Mouse (Mus musculus): ENCODE measurements around the gene Klhl29. TPM values are rescaled to one million over a fixed set of nuclear protein-coding genes. Genes with fewer than 3 reads are reported as not detected.

Klhl29 gene
- total and polyA plus RNA-seq, 2 experiments from 2014 or later: 2.7 to 8.2 TPM

DNA sequence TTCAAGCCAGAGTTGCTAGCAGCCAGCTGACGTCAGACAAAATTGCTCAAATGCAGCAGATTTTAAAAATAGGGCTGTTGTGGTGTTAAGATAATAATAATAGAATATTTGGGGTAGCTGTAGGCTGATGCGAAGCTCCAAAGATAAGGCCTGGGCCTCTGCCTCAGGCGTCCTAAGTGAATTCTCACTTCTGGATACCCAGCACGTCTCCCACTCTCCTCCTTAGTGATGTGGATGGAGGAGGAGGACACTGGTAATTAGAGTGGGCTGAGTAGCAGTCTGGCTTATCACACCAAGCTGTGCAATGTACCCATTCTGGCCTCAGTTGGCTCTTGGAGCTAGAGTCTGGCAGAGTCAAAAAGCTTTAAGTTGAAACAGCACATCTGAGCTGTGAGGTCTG lies 118.3 kb downstream of the Klhl29 start:
- no peaks in the 10 kb centered on the region for H3K36me3 ChIP-seq (ENCODE audit: insufficient read depth)
- TF ChIP-seq CTCF (IDR thresholded peaks at IDR 0.05; ENCODE audit: low read depth): no peak
- DNase-seq (no peak), ATAC-seq (no peak)
- WGBS: 63% methylated on average over 4 of the region's 4 CpGs
- 0 out of 2 replicates have a peak, but pooled peaks cover 10% of the 10 kb centered on the region for H3K4me1 ChIP-seq (ENCODE audit: insufficient read depth)
- no peak overlapping the region for H3K27ac ChIP-seq (ENCODE audit: low read depth, low read length)
- no peak overlapping the region for H3K9ac ChIP-seq
- no peaks in the 10 kb centered on the region for H3K9me3 ChIP-seq (ENCODE audit: low read length)
- H3K4me3 ChIP-seq (ENCODE audit: low read depth, low read length): no peak overlapping the region
- H3K27me3 ChIP-seq (ENCODE audit: insufficient read depth, low read length): no peaks in the 10 kb centered on the region
- no peak overlapping the region for H3K4me2 ChIP-seq (ENCODE audit: low read depth)

DNA sequence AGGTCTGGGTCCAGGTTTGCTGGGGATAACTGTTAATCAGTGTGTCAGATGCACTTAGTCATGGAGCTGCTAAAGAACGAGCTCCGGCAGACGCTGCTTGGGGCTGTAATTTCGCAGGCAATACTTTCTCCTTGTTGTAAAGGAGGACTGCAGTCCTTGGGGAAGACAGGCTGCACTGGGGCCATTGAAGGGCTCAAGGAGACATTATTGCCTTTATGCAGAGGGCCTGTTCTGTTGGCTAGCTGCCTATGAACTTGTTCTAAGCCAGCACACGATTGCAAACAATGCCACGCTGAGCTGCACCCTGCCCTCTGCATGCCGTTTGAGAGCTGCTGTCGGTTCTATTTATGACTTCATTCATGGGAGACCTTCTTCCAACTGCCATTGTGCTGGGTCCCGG lies 120.4 kb downstream of the Klhl29 start:
- Histone ChIP-seq H3K4me1 (ENCODE audit: insufficient read depth) (0 out of 2 replicates have a peak, but pooled peaks cover 10% of the 10 kb centered on the region), H3K27me3 (ENCODE audit: insufficient read depth, low read length) (no peaks in the 10 kb centered on the region), H3K36me3 (ENCODE audit: insufficient read depth) (no peaks in the 10 kb centered on the region), H3K4me2 (ENCODE audit: low read depth) (no peak overlapping the region), H3K4me3 (ENCODE audit: low read depth, low read length) (no peak overlapping the region), H3K9ac (no peak overlapping the region), H3K27ac (ENCODE audit: low read depth, low read length) (no peak overlapping the region), H3K9me3 (ENCODE audit: low read length) (no peaks in the 10 kb centered on the region)
- no peak for TF ChIP-seq CTCF (IDR thresholded peaks at IDR 0.05; ENCODE audit: low read depth)
- 20% methylated on average over 9 of the region's 9 CpGs for WGBS
- DNase-seq: no peak
- ATAC-seq: no peak; the same call in 1 of the 2 replicates

DNA sequence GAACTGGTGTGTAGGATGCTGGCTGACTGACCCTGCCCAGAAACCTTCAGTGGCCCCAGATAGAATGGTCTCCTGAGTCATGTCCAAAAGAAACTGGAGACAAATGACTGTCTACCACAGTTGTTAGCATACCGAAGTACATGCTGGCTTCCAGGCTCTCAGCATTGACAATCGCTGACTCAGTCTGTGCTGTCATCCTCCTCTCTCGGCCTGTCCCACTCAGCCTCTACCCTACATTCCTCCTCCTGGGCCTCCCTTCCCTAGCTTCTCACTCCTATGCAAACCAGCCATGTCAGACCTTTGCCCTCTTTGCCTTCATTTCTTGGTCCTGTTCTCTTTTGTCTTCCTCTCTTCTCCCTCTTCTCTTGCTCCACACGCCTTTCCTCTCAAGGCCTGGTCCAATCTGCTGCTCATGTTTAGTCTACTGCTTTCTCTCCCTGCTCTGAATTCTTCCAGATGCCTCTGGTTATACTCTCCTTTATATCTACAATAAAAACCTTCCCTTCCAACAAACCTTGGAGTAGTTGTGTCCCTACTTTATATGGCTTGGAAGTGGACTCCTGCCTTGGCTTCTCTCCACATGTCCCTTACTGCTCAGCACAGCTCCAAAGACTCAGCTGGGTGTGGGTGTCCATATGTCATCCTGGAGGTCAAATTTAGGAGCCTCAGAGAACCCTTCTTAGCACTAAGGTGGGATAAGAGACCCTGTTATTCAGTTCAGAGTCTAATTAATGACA lies 121.1 kb downstream of the Klhl29 start:
- Histone ChIP-seq H3K27ac (ENCODE audit: low read depth, low read length) (no peak overlapping the region), H3K4me3 (ENCODE audit: low read depth, low read length) (no peak overlapping the region), H3K9me3 (ENCODE audit: low read length) (no peaks in the 10 kb centered on the region), H3K9ac (no peak overlapping the region), H3K4me1 (ENCODE audit: insufficient read depth) (0 out of 2 replicates have a peak, but pooled peaks cover 10% of the 10 kb centered on the region), H3K36me3 (ENCODE audit: insufficient read depth) (no peaks in the 10 kb centered on the region), H3K4me2 (ENCODE audit: low read depth) (no peak overlapping the region), H3K27me3 (ENCODE audit: insufficient read depth, low read length) (no peaks in the 10 kb centered on the region)
- no peak for TF ChIP-seq CTCF (IDR thresholded peaks at IDR 0.05; ENCODE audit: low read depth)
- ATAC-seq (no peak), DNase-seq (no peak)
- 91% methylated on average over 4 of the region's 4 CpGs for WGBS

DNA sequence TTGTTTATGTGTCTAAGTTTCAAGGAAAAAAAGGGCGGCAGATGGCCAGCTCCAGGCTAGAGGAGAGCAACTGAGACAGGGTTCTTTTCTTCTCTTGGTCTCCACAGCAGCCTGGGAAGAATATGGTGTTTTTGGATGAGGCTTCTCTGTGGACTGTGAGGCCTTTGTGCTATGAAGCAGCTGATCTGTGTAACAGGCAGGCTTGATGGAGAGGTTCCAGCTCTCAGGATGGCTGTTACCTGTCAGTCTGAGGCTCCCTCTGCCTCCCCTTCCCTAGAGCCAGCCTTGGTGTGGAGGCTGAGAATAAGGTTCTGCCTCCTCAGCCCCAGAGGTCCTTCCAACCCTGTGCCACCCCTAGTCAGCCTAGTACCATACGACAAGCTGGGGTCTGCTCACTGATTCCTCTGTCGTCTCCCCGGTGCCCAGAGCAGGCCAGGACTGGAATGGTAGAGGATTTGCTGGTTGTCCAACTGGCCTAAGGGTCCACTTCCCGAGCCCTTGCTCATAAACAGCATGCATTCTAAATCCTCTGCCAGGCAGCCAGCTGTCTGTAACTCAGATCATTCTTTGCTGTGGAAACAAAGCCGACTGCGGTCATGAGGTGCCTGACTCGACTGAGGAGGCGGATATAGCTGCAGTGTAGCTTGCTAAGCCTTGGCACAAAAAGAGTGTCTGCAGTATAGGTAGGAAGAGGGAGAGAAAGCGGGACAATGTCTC lies 122.0 kb downstream of the Klhl29 start:
- H3K4me3 ChIP-seq (ENCODE audit: low read depth, low read length): no peak overlapping the region
- DNase-seq (no peak), ATAC-seq (peak; percentile 71)
- no peaks in the 10 kb centered on the region for H3K36me3 ChIP-seq (ENCODE audit: insufficient read depth)
- H3K4me1 ChIP-seq (ENCODE audit: insufficient read depth): 0 out of 2 replicates have a peak, but pooled peaks cover 10% of the 10 kb centered on the region
- H3K9ac ChIP-seq: no peak overlapping the region
- no peaks in the 10 kb centered on the region for H3K9me3 ChIP-seq (ENCODE audit: low read length)
- no peaks in the 10 kb centered on the region for H3K27me3 ChIP-seq (ENCODE audit: insufficient read depth, low read length)
- peak overlapping the region; percentile 48 for H3K27ac ChIP-seq (ENCODE audit: low read depth, low read length)
- no peak overlapping the region for H3K4me2 ChIP-seq (ENCODE audit: low read depth)
- TF ChIP-seq CTCF (IDR thresholded peaks at IDR 0.05; ENCODE audit: low read depth): no peak
- 34% methylated on average over 10 of the region's 10 CpGs for WGBS

DNA sequence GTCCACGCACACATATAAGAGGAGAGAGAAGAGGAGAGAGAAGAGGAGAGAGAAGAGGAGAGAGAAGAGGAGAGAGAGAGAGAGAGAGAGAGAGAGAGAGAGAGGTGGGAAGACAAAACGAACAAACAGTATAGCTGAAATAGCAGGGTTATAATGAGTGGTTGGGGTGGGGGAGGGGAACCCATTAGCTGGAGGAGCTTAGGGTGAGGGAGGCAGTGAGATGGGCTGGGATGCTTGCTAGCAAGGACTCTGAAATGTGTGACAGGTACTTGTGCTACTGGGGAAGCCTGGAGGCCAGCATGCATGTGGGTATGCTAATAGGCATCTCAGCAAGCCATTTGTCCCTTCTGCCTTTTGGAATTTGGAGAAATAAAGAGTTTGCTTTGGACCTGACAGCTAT lies 122.9 kb downstream of the Klhl29 start:
- H3K9me3 ChIP-seq (ENCODE audit: low read length): no peaks in the 10 kb centered on the region
- H3K4me1 ChIP-seq (ENCODE audit: insufficient read depth): 0 out of 2 replicates have a peak, but pooled peaks cover 10% of the 10 kb centered on the region
- WGBS: 69% methylated on average over 2 of the region's 2 CpGs
- no peak overlapping the region for H3K27ac ChIP-seq (ENCODE audit: low read depth, low read length)
- no peaks in the 10 kb centered on the region for H3K27me3 ChIP-seq (ENCODE audit: insufficient read depth, low read length)
- H3K36me3 ChIP-seq (ENCODE audit: insufficient read depth): no peaks in the 10 kb centered on the region
- ATAC-seq (no peak), DNase-seq (no peak)
- H3K4me2 ChIP-seq (ENCODE audit: low read depth): no peak overlapping the region
- TF ChIP-seq CTCF (IDR thresholded peaks at IDR 0.05; ENCODE audit: low read depth): no peak
- no peak overlapping the region for H3K4me3 ChIP-seq (ENCODE audit: low read depth, low read length)
- no peak overlapping the region for H3K9ac ChIP-seq

DNA sequence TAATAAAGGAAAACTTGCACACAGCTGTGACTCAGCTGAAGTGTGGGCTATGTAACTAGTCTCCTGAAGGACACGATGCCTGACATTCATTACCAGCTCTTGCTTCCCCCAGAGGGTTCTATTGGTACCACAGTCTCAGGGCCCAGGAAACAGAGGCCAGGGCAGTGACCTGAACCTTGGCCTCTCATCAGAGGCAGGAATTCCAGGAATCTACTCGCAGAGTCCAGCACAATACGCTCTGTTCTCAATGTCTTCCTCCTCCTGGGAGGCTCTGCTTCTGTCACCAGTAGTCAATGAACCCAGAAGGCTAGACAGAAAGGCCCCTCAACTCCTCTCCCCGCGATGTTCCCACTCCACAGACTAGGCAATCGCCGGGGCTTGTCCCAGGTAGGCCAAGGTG lies 125.4 kb downstream of the Klhl29 start:
- H3K27me3 ChIP-seq (ENCODE audit: insufficient read depth, low read length): no peaks in the 10 kb centered on the region
- TF ChIP-seq CTCF (IDR thresholded peaks at IDR 0.05; ENCODE audit: low read depth): peak; percentile 15; the same call in 1 of the 2 replicates
- H3K9me3 ChIP-seq (ENCODE audit: low read length): no peaks in the 10 kb centered on the region
- no peak overlapping the region for H3K27ac ChIP-seq (ENCODE audit: low read depth, low read length)
- no peaks in the 10 kb centered on the region for H3K36me3 ChIP-seq (ENCODE audit: insufficient read depth)
- no peak overlapping the region for H3K4me3 ChIP-seq (ENCODE audit: low read depth, low read length)
- H3K4me2 ChIP-seq (ENCODE audit: low read depth): no peak overlapping the region
- WGBS: 67% methylated on average over 7 of the region's 7 CpGs
- DNase-seq (no peak), ATAC-seq (no peak)
- no peak overlapping the region for H3K9ac ChIP-seq
- 0 out of 2 replicates have a peak, but pooled peaks cover 15% of the 10 kb centered on the region for H3K4me1 ChIP-seq (ENCODE audit: insufficient read depth)

DNA sequence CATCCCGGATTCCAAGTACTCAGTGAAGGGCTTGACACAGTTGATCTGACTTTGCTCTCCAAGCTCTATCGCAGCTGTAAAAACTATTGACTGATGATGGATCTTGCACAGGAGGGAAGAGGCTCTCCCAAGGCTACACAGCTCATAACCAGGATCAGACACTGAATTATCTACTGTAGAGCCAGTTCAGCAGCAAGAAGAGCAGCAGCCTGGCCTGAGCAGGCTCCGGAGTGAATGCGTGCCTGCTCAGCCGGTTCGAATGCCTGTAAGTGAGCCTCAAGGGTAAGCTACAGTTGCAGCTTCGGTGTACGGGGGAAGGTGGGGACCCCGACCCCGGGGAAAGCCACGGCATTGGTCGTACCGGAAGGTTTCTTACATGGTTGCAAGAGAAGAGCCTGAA lies 126.4 kb downstream of the Klhl29 start:
- H3K4me1 ChIP-seq (ENCODE audit: insufficient read depth): 0 out of 2 replicates have a peak, but pooled peaks cover 18% of the 10 kb centered on the region
- no peak for ATAC-seq
- no peak for TF ChIP-seq CTCF (IDR thresholded peaks at IDR 0.05; ENCODE audit: low read depth)
- WGBS: 92% methylated on average over 13 of the region's 13 CpGs
- no peak for DNase-seq
- H3K9ac ChIP-seq: no peak overlapping the region
- H3K27ac ChIP-seq (ENCODE audit: low read depth, low read length): no peak overlapping the region
- no peak overlapping the region for H3K4me3 ChIP-seq (ENCODE audit: low read depth, low read length)
- no peak overlapping the region for H3K4me2 ChIP-seq (ENCODE audit: low read depth)
- H3K36me3 ChIP-seq (ENCODE audit: insufficient read depth): no peaks in the 10 kb centered on the region
- no peaks in the 10 kb centered on the region for H3K27me3 ChIP-seq (ENCODE audit: insufficient read depth, low read length)
- H3K9me3 ChIP-seq (ENCODE audit: low read length): no peaks in the 10 kb centered on the region

Measured in forebrain, postnatal 0 days (tissue).